Mouse (Mus musculus): Measurements from ENCODE around the gene E2f3. TPM values are rescaled to one million over a fixed set of nuclear protein-coding genes. Genes with fewer than 3 reads are reported as not detected.
A peak's percentile ranks its signal among the peaks of the same experiment; 100 is the strongest.

Gene E2f3
- polyA plus RNA-seq, 1 experiment from 2014 or later: 17.7 TPM

- Histone ChIP-seq H3K4me3 (ENCODE audit: low read length) (no peak overlapping the region), H3K9ac (ENCODE audit: low read depth, low read length) (no peak overlapping the region), H3K27ac (ENCODE audit: low read depth, low read length) (no peak overlapping the region), H3K9me3 (ENCODE audit: control insufficient read depth, low read length) (no peaks in the 10 kb centered on the region), H3K27me3 (ENCODE audit: control insufficient read depth, insufficient read depth, low read length) (no peaks in the 10 kb centered on the region), H3K36me3 (ENCODE audit: control insufficient read depth, insufficient read depth, low read length) (peaks cover 5% of the 10 kb centered on the region; the same call in 1 of the 2 replicates), H3K4me1 (ENCODE audit: control insufficient read depth, insufficient read depth, low read length) (no peaks in the 10 kb centered on the region), H3K4me2 (replicated peaks; ENCODE audit: low read depth, low read length) (no peak overlapping the region)
- 89% methylated on average over 8 of the region's 8 CpGs for WGBS
- no peak for ATAC-seq (ENCODE audit: low FRiP score, low TSS enrichment)
Measured at GRCm38 (mm10) chr13:29946045-29946444, 39.8 kb downstream of the E2f3 start.

- H3K27ac ChIP-seq (ENCODE audit: low read depth, low read length): no peak overlapping the region
- H3K4me3 ChIP-seq (ENCODE audit: low read length): no peak overlapping the region
- WGBS: 53% methylated on average over 9 of the region's 9 CpGs
- no peaks in the 10 kb centered on the region; the same call in 1 of the 2 replicates for H3K4me1 ChIP-seq (ENCODE audit: control insufficient read depth, insufficient read depth, low read length)
- no peaks in the 10 kb centered on the region for H3K9me3 ChIP-seq (ENCODE audit: control insufficient read depth, low read length)
- H3K27me3 ChIP-seq (ENCODE audit: control insufficient read depth, insufficient read depth, low read length): no peaks in the 10 kb centered on the region
- peaks cover 3% of the 10 kb centered on the region; the same call in 1 of the 2 replicates for H3K36me3 ChIP-seq (ENCODE audit: control insufficient read depth, insufficient read depth, low read length)
- H3K4me2 ChIP-seq (replicated peaks; ENCODE audit: low read depth, low read length): no peak overlapping the region
- no peak overlapping the region for H3K9ac ChIP-seq (ENCODE audit: low read depth, low read length)
- ATAC-seq (ENCODE audit: low FRiP score, low TSS enrichment): no peak
Measured at GRCm38 (mm10) chr13:29944915-29945570, 40.8 kb downstream of the E2f3 start.

- Histone ChIP-seq H3K9ac (ENCODE audit: low read depth, low read length) (no peak overlapping the region), H3K4me2 (replicated peaks; ENCODE audit: low read depth, low read length) (no peak overlapping the region), H3K4me3 (ENCODE audit: low read length) (no peak overlapping the region), H3K36me3 (ENCODE audit: control insufficient read depth, insufficient read depth, low read length) (no peaks in the 10 kb centered on the region; the same call in 1 of the 2 replicates), H3K4me1 (ENCODE audit: control insufficient read depth, insufficient read depth, low read length) (no peaks in the 10 kb centered on the region; the same call in 1 of the 2 replicates), H3K27ac (ENCODE audit: low read depth, low read length) (no peak overlapping the region), H3K9me3 (ENCODE audit: control insufficient read depth, low read length) (no peaks in the 10 kb centered on the region), H3K27me3 (ENCODE audit: control insufficient read depth, insufficient read depth, low read length) (no peaks in the 10 kb centered on the region)
- ATAC-seq (ENCODE audit: low FRiP score, low TSS enrichment): no peak
- WGBS: 73% methylated on average over 8 of the region's 8 CpGs
Measured at GRCm38 (mm10) chr13:29944493-29944892, 41.4 kb downstream of the E2f3 start.

GRCm38 (mm10) chr13:29943541-29944039 is 42.3 kb downstream of the E2f3 start:
- H3K27ac ChIP-seq (ENCODE audit: low read depth, low read length): no peak overlapping the region
- 99% methylated on average over 3 of the region's 3 CpGs for WGBS
- no peak for ATAC-seq (ENCODE audit: low FRiP score, low TSS enrichment)

GRCm38 (mm10) chr13:29940071-29940470 is 45.8 kb downstream of the E2f3 start:
- ATAC-seq (ENCODE audit: low FRiP score, low TSS enrichment): no peak
- 76% methylated on average over 7 of the region's 7 CpGs for WGBS
- peaks cover 2% of the 10 kb centered on the region; the same call in 1 of the 2 replicates for H3K36me3 ChIP-seq (ENCODE audit: control insufficient read depth, insufficient read depth, low read length)

More at GRCm38 (mm10) chr13:29943541-29944039, 42.3 kb downstream of the E2f3 start:
- no peaks in the 10 kb centered on the region for H3K9me3 ChIP-seq (ENCODE audit: control insufficient read depth, low read length)
- H3K27me3 ChIP-seq (ENCODE audit: control insufficient read depth, insufficient read depth, low read length): no peaks in the 10 kb centered on the region
- H3K9ac ChIP-seq (ENCODE audit: low read depth, low read length): no peak overlapping the region
- no peak overlapping the region for H3K4me2 ChIP-seq (replicated peaks; ENCODE audit: low read depth, low read length)
- H3K36me3 ChIP-seq (ENCODE audit: control insufficient read depth, insufficient read depth, low read length): no peaks in the 10 kb centered on the region; the same call in 1 of the 2 replicates
- no peaks in the 10 kb centered on the region; the same call in 1 of the 2 replicates for H3K4me1 ChIP-seq (ENCODE audit: control insufficient read depth, insufficient read depth, low read length)
- no peak overlapping the region for H3K4me3 ChIP-seq (ENCODE audit: low read length)

GRCm38 (mm10) chr13:29939399-29939798 is 46.5 kb downstream of the E2f3 start:
- H3K4me1 ChIP-seq (ENCODE audit: control insufficient read depth, insufficient read depth, low read length): no peaks in the 10 kb centered on the region; the same call in 1 of the 2 replicates

More at GRCm38 (mm10) chr13:29940071-29940470, 45.8 kb downstream of the E2f3 start:
- H3K27ac ChIP-seq (ENCODE audit: low read depth, low read length): no peak overlapping the region
- no peak overlapping the region for H3K9ac ChIP-seq (ENCODE audit: low read depth, low read length)
- H3K9me3 ChIP-seq (ENCODE audit: control insufficient read depth, low read length): no peaks in the 10 kb centered on the region
- H3K4me3 ChIP-seq (ENCODE audit: low read length): no peak overlapping the region
- H3K4me1 ChIP-seq (ENCODE audit: control insufficient read depth, insufficient read depth, low read length): no peaks in the 10 kb centered on the region; the same call in 1 of the 2 replicates
- no peak overlapping the region for H3K4me2 ChIP-seq (replicated peaks; ENCODE audit: low read depth, low read length)
- no peaks in the 10 kb centered on the region for H3K27me3 ChIP-seq (ENCODE audit: control insufficient read depth, insufficient read depth, low read length)

GRCm38 (mm10) chr13:29938776-29939175 is 47.1 kb downstream of the E2f3 start:
- Histone ChIP-seq H3K27ac (ENCODE audit: low read depth, low read length) (no peak overlapping the region), H3K4me1 (ENCODE audit: control insufficient read depth, insufficient read depth, low read length) (no peaks in the 10 kb centered on the region; the same call in 1 of the 2 replicates), H3K4me3 (ENCODE audit: low read length) (no peak overlapping the region), H3K9ac (ENCODE audit: low read depth, low read length) (no peak overlapping the region), H3K9me3 (ENCODE audit: control insufficient read depth, low read length) (no peaks in the 10 kb centered on the region), H3K4me2 (replicated peaks; ENCODE audit: low read depth, low read length) (no peak overlapping the region), H3K27me3 (ENCODE audit: control insufficient read depth, insufficient read depth, low read length) (no peaks in the 10 kb centered on the region), H3K36me3 (ENCODE audit: control insufficient read depth, insufficient read depth, low read length) (peaks cover 2% of the 10 kb centered on the region; the same call in 1 of the 2 replicates)
- WGBS: 62% methylated on average over 6 of the region's 6 CpGs
- no peak for ATAC-seq (ENCODE audit: low FRiP score, low TSS enrichment)

More at GRCm38 (mm10) chr13:29939399-29939798, 46.5 kb downstream of the E2f3 start:
- 67% methylated on average over 4 of the region's 4 CpGs for WGBS
- no peaks in the 10 kb centered on the region for H3K9me3 ChIP-seq (ENCODE audit: control insufficient read depth, low read length)
- no peak overlapping the region for H3K4me2 ChIP-seq (replicated peaks; ENCODE audit: low read depth, low read length)
- H3K36me3 ChIP-seq (ENCODE audit: control insufficient read depth, insufficient read depth, low read length): peaks cover 2% of the 10 kb centered on the region; the same call in 1 of the 2 replicates
- H3K4me3 ChIP-seq (ENCODE audit: low read length): no peak overlapping the region
- no peak for ATAC-seq (ENCODE audit: low FRiP score, low TSS enrichment)
- H3K27me3 ChIP-seq (ENCODE audit: control insufficient read depth, insufficient read depth, low read length): no peaks in the 10 kb centered on the region
- H3K27ac ChIP-seq (ENCODE audit: low read depth, low read length): 0 out of 2 replicates have a peak overlapping the region, but pooled peaks have one; percentile 8
- H3K9ac ChIP-seq (ENCODE audit: low read depth, low read length): no peak overlapping the region

- Histone ChIP-seq H3K4me2 (replicated peaks; ENCODE audit: low read depth, low read length) (no peak overlapping the region), H3K27me3 (ENCODE audit: control insufficient read depth, insufficient read depth, low read length) (no peaks in the 10 kb centered on the region), H3K36me3 (ENCODE audit: control insufficient read depth, insufficient read depth, low read length) (peaks cover 3% of the 10 kb centered on the region; the same call in 1 of the 2 replicates), H3K4me1 (ENCODE audit: control insufficient read depth, insufficient read depth, low read length) (no peaks in the 10 kb centered on the region), H3K9me3 (ENCODE audit: control insufficient read depth, low read length) (no peaks in the 10 kb centered on the region), H3K4me3 (ENCODE audit: low read length) (no peak overlapping the region), H3K27ac (ENCODE audit: low read depth, low read length) (no peak overlapping the region), H3K9ac (ENCODE audit: low read depth, low read length) (no peak overlapping the region)
- 78% methylated on average over 3 of the region's 3 CpGs for WGBS
- no peak for ATAC-seq (ENCODE audit: low FRiP score, low TSS enrichment)
Measured at GRCm38 (mm10) chr13:29926168-29926567, 59.7 kb downstream of the E2f3 start.

GRCm38 (mm10) chr13:29919841-29920240 is 66.0 kb downstream of the E2f3 start:
- no peak overlapping the region for H3K4me3 ChIP-seq (ENCODE audit: low read length)
- no peak for ATAC-seq (ENCODE audit: low FRiP score, low TSS enrichment)
- no peak overlapping the region for H3K9ac ChIP-seq (ENCODE audit: low read depth, low read length)
- H3K4me1 ChIP-seq (ENCODE audit: control insufficient read depth, insufficient read depth, low read length): no peaks in the 10 kb centered on the region
- 92% methylated on average over 7 of the region's 7 CpGs for WGBS
- H3K4me2 ChIP-seq (replicated peaks; ENCODE audit: low read depth, low read length): no peak overlapping the region
- H3K36me3 ChIP-seq (ENCODE audit: control insufficient read depth, insufficient read depth, low read length): peaks cover 47% of the 10 kb centered on the region
- H3K27me3 ChIP-seq (ENCODE audit: control insufficient read depth, insufficient read depth, low read length): no peaks in the 10 kb centered on the region
- no peak overlapping the region for H3K27ac ChIP-seq (ENCODE audit: low read depth, low read length)
- no peaks in the 10 kb centered on the region for H3K9me3 ChIP-seq (ENCODE audit: control insufficient read depth, low read length)
